Mouse (Mus musculus) embryonic fibroblast, embryonic 13.5 days (primary cell): ENCODE results near the gene Clec12b. TPM values are rescaled to one million over a fixed set of nuclear protein-coding genes. Genes with fewer than 3 reads are reported as not detected.

Experiments
- H3K27ac ChIP-seq: 2 replicates; pipeline ENCODE4 v1.5.1; 2012; ENCODE audit warnings: low read length, control low read depth, inconsistent platforms; ENCODE audit not compliant: insufficient read depth
- H3K4me1 ChIP-seq: 2 replicates; pipeline ENCODE4 v1.6.1; 2011; ENCODE audit warnings: low read length; ENCODE audit not compliant: control insufficient read depth, insufficient read depth
- H3K4me3 ChIP-seq: 2 replicates; pipeline ENCODE4 v1.5.1; 2011; ENCODE audit warnings: mild to moderate bottlenecking, control low read depth, low read length; ENCODE audit not compliant: insufficient read depth
- CTCF ChIP-seq: IDR thresholded peaks from 2 replicates; pipeline ENCODE4 v1.5.1; 2011; ENCODE audit warnings: mild to moderate bottlenecking, control low read depth, low read length, moderate library complexity, borderline replicate concordance; ENCODE audit not compliant: insufficient read depth
- POLR2A ChIP-seq: IDR thresholded peaks from 2 replicates; pipeline ENCODE4 v1.6.1; 2011; ENCODE audit warnings: low read depth, mild to moderate bottlenecking, control low read depth, low read length, moderate library complexity
- polyA plus RNA-seq: library from polyadenylated mRNA; stranded (reverse); fragments of >200 nt; gene quantifications from 2 replicates; pipeline ENCODE4 v1.2.4, GENCODE M21; 2011; ENCODE audit warnings: low read depth; ENCODE audit not compliant: missing spikeins, insufficient read length

Clec12b gene
- polyA plus RNA-seq, 1 experiment, result not detected

DNA sequence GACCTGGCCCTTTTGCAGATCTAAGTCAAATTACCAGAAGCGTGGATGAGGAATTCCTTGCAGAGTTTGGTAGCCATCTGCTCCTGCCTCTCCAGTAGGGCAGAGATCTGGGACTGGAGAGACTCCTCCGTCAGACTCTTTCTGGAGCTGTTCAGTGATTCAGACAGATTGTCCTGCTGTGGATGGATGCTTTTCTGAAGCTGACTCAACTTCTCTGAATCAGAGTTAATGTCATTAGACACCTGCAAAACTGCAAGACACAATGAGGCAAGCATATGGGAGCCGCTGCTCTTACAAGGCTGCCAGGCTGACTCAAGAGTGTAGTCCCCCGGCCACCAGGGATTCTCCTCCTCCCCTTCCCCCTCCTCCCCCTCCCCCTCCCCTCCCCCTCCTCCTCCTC lies 5.2 kb downstream of the Clec12b start:
- H3K4me1 ChIP-seq, result no peaks in the 10 kb centered on the region
- TF ChIP-seq CTCF, result no peak
- no peak for TF ChIP-seq POLR2A

DNA sequence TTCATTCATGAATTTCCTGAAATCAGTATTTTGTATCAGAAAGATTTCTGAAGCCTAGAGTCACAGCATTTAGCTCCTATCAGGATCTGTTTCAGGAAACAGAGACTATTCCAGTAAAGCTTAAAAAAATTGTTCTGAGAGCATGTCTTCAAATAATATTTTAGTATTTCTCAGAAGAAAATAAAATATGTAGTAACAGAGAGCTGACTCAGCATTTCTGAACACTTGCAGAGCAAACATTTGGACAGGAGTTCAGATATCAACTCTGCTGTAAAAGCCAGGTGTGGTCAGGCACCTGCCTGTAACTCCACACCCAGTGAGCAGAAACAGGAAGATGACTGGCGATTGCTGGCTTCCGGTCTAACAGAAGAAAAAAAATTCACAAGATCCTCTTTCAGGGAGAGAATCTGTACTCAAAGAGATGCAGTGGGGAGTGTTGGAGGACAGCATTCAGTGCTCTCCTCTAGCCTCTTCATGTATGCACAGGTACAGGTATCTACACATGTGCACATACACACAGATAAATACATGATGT lies 10.7 kb downstream of the Clec12b start:
- no peaks in the 10 kb centered on the region for H3K4me1 ChIP-seq
- TF ChIP-seq POLR2A, result no peak
- TF ChIP-seq CTCF, result no peak
- H3K27ac ChIP-seq, result no peak overlapping the region
- H3K4me3 ChIP-seq, result no peak overlapping the region

More for the DNA sequence above, 5.2 kb downstream of the Clec12b start:
- no peak overlapping the region for H3K27ac ChIP-seq
- H3K4me3 ChIP-seq, result no peak overlapping the region

DNA sequence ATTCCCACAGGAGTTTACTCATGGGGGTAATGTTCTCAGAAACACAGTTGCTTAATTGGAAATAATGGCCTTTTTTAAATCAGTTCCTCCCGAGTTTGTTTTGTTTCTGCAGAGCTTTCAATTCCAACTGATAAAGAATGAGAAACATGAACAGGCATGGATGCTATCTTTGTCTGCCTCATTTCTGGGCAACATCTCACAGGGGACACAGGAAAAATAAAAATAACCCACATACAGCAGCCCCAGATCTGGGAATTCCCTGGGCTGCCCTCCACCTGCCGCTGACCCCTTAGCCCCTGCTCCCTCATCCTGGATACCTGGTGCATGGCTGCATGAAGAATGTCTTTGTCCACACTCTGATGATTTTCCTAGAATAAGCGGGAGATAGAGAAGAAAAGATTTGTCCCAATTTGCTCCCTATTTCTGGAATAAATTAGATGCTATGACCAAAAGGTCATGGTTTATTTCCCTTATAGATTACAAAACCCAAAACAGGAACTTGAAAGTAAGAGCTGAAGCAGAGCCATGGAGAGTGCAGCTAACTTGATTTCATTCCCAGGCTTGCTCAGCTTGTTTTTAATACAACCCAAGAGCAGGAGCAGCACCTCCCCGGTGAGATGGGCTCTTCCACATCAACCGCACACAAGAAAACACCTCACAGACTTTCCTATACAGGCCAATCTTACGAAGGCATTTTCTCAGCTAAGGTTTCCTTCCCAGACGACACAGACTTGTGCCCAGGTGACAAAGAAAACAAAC lies 16.1 kb downstream of the Clec12b start:
- no peaks in the 10 kb centered on the region for H3K4me1 ChIP-seq
- H3K4me3 ChIP-seq, result no peak overlapping the region
- TF ChIP-seq CTCF, result no peak
- TF ChIP-seq POLR2A, result no peak
- no peak overlapping the region for H3K27ac ChIP-seq

DNA sequence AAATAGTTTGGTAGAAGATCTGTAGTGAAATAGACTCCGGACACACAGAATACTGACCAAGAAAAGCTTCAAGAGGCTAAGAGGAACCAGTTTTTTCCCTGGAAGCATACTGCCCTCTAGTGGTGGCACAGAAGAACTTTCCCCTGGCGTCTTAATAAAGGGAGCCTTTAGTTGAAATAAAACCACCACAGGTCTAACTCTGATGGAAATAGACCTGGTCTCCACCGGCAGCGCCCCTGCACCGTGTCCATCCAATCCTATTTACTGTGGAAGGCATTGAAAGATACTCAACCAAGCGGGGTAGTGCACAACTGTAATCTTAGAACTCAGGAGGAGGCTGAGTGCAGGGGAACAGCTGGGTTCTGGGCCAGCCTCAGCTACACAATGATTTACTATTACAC lies 19.7 kb downstream of the Clec12b start:
- Histone ChIP-seq H3K4me1 (no peaks in the 10 kb centered on the region), H3K27ac (no peak overlapping the region), H3K4me3 (no peak overlapping the region)
- TF ChIP-seq CTCF (no peak), POLR2A (no peak)

DNA sequence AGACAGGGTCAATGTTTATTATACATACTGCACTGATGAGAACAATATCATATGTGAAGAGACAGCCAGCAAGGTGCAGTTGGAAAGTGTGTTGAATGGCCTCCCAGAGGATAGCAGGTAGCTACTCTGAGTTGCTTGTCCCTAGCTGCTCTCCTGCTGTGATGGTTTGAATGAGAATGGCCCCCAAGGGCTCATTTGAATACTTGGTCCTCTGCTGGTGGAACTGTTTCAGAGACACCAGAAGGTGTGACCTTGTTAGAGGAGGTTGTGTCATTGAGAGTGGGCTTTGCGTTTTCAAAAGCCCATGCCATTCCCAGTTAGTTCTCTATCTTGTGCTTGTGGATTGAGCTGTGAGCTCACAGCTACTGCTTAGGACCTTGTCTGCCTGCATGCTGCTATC lies 21.7 kb downstream of the Clec12b start:
- H3K27ac ChIP-seq, result no peak overlapping the region
- no peak for TF ChIP-seq CTCF
- TF ChIP-seq POLR2A, result no peak
- no peaks in the 10 kb centered on the region for H3K4me1 ChIP-seq
- H3K4me3 ChIP-seq, result no peak overlapping the region

DNA sequence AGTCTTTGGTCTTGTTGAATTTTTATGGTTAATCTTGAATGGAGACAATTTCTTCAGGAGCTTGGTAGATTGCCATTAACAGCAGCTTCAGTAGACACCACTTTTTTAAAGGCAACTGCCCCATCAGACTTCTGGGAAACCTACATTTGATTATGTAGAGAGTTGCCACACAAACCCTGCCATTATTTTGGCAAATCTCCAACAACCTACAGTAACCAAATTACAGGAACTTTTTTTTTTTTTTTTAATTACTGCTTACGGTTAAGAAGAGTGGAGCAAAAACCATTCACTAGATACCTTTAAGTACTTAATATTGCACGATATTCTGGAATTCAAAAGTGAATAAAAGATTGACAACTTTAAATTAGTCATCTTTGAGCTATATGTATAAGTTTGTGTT lies 26.2 kb downstream of the Clec12b start:
- Histone ChIP-seq H3K4me1 (no peaks in the 10 kb centered on the region), H3K27ac (no peak overlapping the region), H3K4me3 (no peak overlapping the region)
- TF ChIP-seq CTCF (no peak), POLR2A (no peak)

DNA sequence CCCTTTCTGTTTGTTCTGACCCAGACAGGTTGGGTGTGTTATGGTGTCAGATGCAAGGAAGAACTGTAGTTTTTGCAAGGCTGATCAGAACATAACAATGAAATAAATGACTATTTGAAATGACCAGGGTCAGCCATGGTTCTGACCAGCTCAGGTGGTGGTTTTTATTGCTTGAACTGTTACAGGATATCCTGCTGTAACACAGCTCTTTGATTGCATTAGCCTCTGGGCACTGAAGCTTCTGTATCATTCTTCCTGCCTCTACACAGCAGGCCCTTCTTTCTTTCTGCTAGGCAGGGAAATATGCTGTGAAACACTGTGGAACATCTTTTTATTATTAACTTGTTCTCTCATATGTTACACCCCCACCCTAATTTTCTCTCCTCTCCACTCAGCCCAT lies 29.2 kb downstream of the Clec12b start:
- no peak overlapping the region for H3K4me3 ChIP-seq
- no peaks in the 10 kb centered on the region for H3K4me1 ChIP-seq
- TF ChIP-seq CTCF (no peak), POLR2A (no peak)
- no peak overlapping the region for H3K27ac ChIP-seq

DNA sequence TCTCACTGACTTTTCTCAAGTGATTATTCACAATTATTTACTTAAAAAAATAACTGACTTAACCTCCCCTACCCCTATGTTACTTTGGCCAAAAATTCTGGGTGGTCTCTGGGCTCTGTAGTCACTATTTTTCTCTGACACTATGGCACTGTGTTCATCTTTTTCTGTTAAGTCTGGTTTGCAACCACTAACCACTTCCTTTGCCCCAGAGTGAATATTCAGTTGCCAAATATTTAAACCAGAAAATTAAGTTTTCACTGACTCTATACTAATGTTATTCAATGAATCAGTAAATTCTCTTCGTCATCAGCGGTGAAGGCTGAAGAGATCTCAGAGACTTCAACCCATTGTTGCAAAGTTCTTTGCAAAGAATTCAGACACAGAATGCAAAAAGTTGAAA lies 29.9 kb downstream of the Clec12b start:
- H3K27ac ChIP-seq, result no peak overlapping the region
- H3K4me1 ChIP-seq, result no peaks in the 10 kb centered on the region
- TF ChIP-seq CTCF (no peak), POLR2A (no peak)
- no peak overlapping the region for H3K4me3 ChIP-seq

DNA sequence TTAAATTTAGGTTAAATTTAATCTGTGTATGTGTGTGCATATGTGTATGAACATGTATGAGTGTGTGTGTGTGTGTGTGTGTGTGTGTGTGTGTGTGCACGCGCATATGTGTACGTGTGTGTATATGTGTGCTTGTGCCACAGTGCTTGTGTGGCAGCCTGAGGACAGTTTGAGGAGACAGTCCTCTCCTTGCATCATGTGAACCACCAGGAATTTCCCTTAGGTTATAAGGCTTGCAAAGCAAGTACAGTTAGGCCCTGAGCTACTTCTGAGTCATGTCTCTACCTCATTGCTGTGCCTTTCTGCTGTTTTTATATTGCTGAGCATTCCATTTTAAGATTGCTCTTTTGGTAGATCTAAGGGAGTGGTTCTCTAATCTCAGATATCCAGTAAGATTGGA lies 34.6 kb downstream of the Clec12b start:
- no peaks in the 10 kb centered on the region for H3K4me1 ChIP-seq
- TF ChIP-seq POLR2A, result no peak
- TF ChIP-seq CTCF, result no peak
- H3K27ac ChIP-seq, result no peak overlapping the region
- H3K4me3 ChIP-seq, result no peak overlapping the region

DNA sequence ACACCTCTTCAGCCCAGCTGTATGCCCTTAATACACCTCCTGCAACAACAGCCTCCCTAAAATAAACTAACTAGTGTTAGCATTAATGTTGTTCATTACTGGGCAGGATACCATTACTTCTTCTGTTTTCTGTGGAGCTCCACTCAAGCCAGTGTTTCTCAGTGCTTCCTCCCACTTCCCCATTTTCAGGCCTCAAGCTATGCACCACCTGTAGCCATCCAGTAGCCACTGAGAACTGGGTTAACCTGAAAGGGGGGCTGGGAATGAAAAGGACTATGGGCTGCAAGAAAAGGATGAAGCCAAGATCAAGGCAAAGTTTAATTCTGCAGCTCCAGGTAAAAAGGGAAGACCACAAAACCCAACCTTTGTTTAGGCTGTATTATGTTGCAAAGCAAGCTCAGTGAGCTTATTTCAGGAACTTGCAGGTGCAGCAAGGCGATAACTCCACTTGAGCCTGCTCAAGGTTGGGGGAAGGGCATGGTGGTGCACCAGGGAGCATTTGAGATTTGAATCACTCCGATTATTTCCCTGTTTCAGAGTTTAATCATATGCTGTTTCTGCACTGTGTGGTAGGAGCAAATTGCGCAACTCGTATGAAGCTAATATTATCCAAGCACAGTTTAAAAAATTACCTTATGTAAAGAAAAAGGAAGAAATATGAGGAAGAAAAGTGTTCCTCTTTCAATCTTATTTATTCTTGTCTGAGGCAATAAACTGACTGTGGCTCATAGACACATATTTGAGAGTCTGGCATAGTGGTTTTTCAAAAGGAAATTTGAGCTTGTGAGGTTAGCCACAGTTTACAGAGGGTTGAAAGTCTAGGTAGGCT lies 35.9 kb downstream of the Clec12b start:
- no peak overlapping the region for H3K4me3 ChIP-seq
- H3K27ac ChIP-seq, result no peak overlapping the region
- TF ChIP-seq POLR2A (no peak), CTCF (no peak)
- H3K4me1 ChIP-seq, result no peaks in the 10 kb centered on the region
